15 mouse cellular contexts compared by ENCODE assay signal in the genomic region with DNA sequence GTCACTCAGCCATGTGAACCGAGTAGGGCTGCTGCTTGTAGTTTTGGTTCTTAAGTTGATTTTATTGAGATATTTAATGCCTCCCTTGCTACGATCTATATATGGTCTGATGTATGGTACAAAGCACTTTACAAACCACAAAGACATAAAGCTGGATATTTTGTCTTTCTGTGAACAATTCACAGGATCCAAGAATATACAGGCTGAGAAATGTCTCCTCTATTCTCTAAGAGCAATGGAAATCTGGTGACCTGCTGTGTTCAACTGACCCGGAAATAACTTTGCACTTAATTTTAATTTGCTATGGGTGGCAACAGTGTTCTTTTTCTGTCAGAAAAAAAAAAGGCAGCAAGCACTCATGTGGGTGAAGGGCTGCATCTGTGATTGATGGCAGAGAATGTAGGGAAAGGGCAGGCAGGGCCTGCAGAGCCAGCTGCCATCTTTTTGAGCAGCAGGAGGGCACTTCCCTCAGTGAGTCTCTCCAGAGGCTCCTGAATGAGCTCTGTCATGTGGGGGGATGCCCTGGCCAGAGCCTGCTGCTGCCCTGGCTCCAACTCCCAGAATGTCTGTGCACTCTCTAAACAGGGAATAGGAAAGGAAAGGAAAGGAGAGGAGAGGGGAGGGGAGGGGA.
A peak's percentile ranks its signal among the peaks of the same experiment; 100 is the strongest.
DNase-seq lines count a peak whose midpoint lies in the region; ATAC-seq lines count a peak whose summit lies in the region.
"Had no signal": no experiment of that assay in that cellular context is flagged by ENCODE, and none has a peak within 500 bp of the region (broad histone marks: within the 10 kb centered on the region; RNA-seq: fewer than 3 reads in every experiment).

No protein-coding gene starts in this region.

- H3K4me1 ChIP-seq in embryonic facial prominence, embryonic 14.5 days (ENCODE audit: control insufficient read depth, insufficient read depth, low read length): no peaks in the 10 kb centered on the region
- peaks cover 4% of the 10 kb centered on the region for H3K4me1 ChIP-seq in embryonic facial prominence, embryonic 10.5 days
- peaks cover 10% of the 10 kb centered on the region for H3K4me1 ChIP-seq in midbrain, embryonic 10.5 days
- no peaks in the 10 kb centered on the region for H3K4me1 ChIP-seq in midbrain, embryonic 15.5 days
- H3K4me1 ChIP-seq in hindbrain, embryonic 16.5 days (ENCODE audit: control insufficient read depth, insufficient read depth, low read depth, low read length): no peaks in the 10 kb centered on the region
- no peaks in the 10 kb centered on the region for H3K4me1 ChIP-seq in neural tube, embryonic 14.5 days (ENCODE audit: control insufficient read depth, insufficient read depth, low read length)
- H3K4me1 ChIP-seq: embryonic facial prominence, embryonic 12.5 days had no signal

- H3K4me2 ChIP-seq in embryonic facial prominence, embryonic 14.5 days (ENCODE audit: low read depth, low read length): no peak overlapping the region
- H3K4me2 ChIP-seq in midbrain, embryonic 15.5 days: no peak overlapping the region
- H3K4me2 ChIP-seq in hindbrain, embryonic 16.5 days (ENCODE audit: low read length): no peak overlapping the region
- no peak overlapping the region for H3K4me2 ChIP-seq in neural tube, embryonic 14.5 days (ENCODE audit: low read depth, low read length)
- H3K4me2 ChIP-seq: embryonic facial prominence, embryonic 12.5 days had no signal

- WGBS in embryonic facial prominence, embryonic 14.5 days: 58% methylated on average over 3 of the region's 3 CpGs
- WGBS in embryonic facial prominence, embryonic 10.5 days: 68% methylated on average over 3 of the region's 3 CpGs
- WGBS in midbrain, embryonic 10.5 days: 68% methylated on average over 3 of the region's 3 CpGs
- WGBS in midbrain, embryonic 15.5 days: 57% methylated on average over 3 of the region's 3 CpGs
- WGBS in hindbrain, embryonic 16.5 days: 29% methylated on average over 3 of the region's 3 CpGs
- 19% methylated on average over 3 of the region's 3 CpGs for WGBS in neural tube, embryonic 14.5 days

- no peak for ATAC-seq in embryonic facial prominence, embryonic 14.5 days (ENCODE audit: low read depth)
- no peak for ATAC-seq in midbrain, embryonic 15.5 days (replicated peaks)
- ATAC-seq in hindbrain, embryonic 16.5 days: peak; percentile 68
- ATAC-seq in neural tube, embryonic 14.5 days (ENCODE audit: low read depth): 0 out of 2 replicates have a peak, but pooled peaks have one; percentile 31

- no peak overlapping the region for H3K9ac ChIP-seq in embryonic facial prominence, embryonic 14.5 days (ENCODE audit: low read depth, low read length)
- H3K9ac ChIP-seq in midbrain, embryonic 15.5 days: no peak overlapping the region
- H3K9ac ChIP-seq in hindbrain, embryonic 16.5 days (ENCODE audit: low read depth, low read length): no peak overlapping the region
- H3K9ac ChIP-seq in neural tube, embryonic 14.5 days (replicated peaks; ENCODE audit: low read depth, low read length): no peak overlapping the region
- H3K9ac ChIP-seq: embryonic facial prominence, embryonic 12.5 days; liver, embryonic 14.5 days had no signal

- DNase-seq in embryonic facial prominence, embryonic 14.5 days (ENCODE audit: low spot score): peak; percentile 26
- no peak for DNase-seq in embryonic facial prominence, embryonic 10.5 days (ENCODE audit: low spot score)
- DNase-seq in midbrain, embryonic 10.5 days (ENCODE audit: low spot score): peak; percentile 19
- DNase-seq in urinary bladder, postnatal 25 days (ENCODE audit: low spot score): no peak
- no peak for DNase-seq in thymus, postnatal 10 days (ENCODE audit: low spot score in 2 of 2)
- DNase-seq: adrenal gland, adult 2 months; cerebellum, adult 9-10 months; kidney, adult 8-10 months; lung, postnatal 10 days had no signal

- H3K36me3 ChIP-seq in embryonic facial prominence, embryonic 14.5 days (ENCODE audit: control insufficient read depth, insufficient read depth, low read length): no peaks in the 10 kb centered on the region
- no peaks in the 10 kb centered on the region for H3K36me3 ChIP-seq in embryonic facial prominence, embryonic 10.5 days (replicated peaks)
- H3K36me3 ChIP-seq in midbrain, embryonic 10.5 days: no peaks in the 10 kb centered on the region
- no peaks in the 10 kb centered on the region for H3K36me3 ChIP-seq in midbrain, embryonic 15.5 days (replicated peaks)
- no peaks in the 10 kb centered on the region for H3K36me3 ChIP-seq in hindbrain, embryonic 16.5 days (ENCODE audit: control insufficient read depth, insufficient read depth, low read length)
- H3K36me3 ChIP-seq in neural tube, embryonic 14.5 days (ENCODE audit: control insufficient read depth, insufficient read depth, low read length): no peaks in the 10 kb centered on the region
- H3K36me3 ChIP-seq: embryonic facial prominence, embryonic 12.5 days had no signal

- H3K9me3 ChIP-seq in embryonic facial prominence, embryonic 14.5 days (ENCODE audit: control insufficient read depth, low read length): no peaks in the 10 kb centered on the region
- no peaks in the 10 kb centered on the region for H3K9me3 ChIP-seq in embryonic facial prominence, embryonic 10.5 days
- no peaks in the 10 kb centered on the region for H3K9me3 ChIP-seq in midbrain, embryonic 10.5 days (replicated peaks)
- H3K9me3 ChIP-seq in midbrain, embryonic 15.5 days: no peaks in the 10 kb centered on the region
- no peaks in the 10 kb centered on the region for H3K9me3 ChIP-seq in hindbrain, embryonic 16.5 days (ENCODE audit: control insufficient read depth, low read length)
- H3K9me3 ChIP-seq in neural tube, embryonic 14.5 days (ENCODE audit: control insufficient read depth, low read length): no peaks in the 10 kb centered on the region
- H3K9me3 ChIP-seq: embryonic facial prominence, embryonic 12.5 days had no signal

- H3K27me3 ChIP-seq in embryonic facial prominence, embryonic 14.5 days (replicated peaks; ENCODE audit: control insufficient read depth, insufficient read depth, low read length): no peaks in the 10 kb centered on the region
- no peaks in the 10 kb centered on the region for H3K27me3 ChIP-seq in embryonic facial prominence, embryonic 10.5 days (replicated peaks; ENCODE audit: low read depth, poor library complexity, severe bottlenecking)
- no peaks in the 10 kb centered on the region for H3K27me3 ChIP-seq in midbrain, embryonic 10.5 days (ENCODE audit: low read depth, poor library complexity, severe bottlenecking)
- H3K27me3 ChIP-seq in midbrain, embryonic 15.5 days (replicated peaks): no peaks in the 10 kb centered on the region
- H3K27me3 ChIP-seq in hindbrain, embryonic 16.5 days (replicated peaks; ENCODE audit: control insufficient read depth, insufficient read depth, low read length): no peaks in the 10 kb centered on the region
- no peaks in the 10 kb centered on the region for H3K27me3 ChIP-seq in neural tube, embryonic 14.5 days (ENCODE audit: control insufficient read depth, insufficient read depth, low read length)
- H3K27me3 ChIP-seq: embryonic facial prominence, embryonic 12.5 days had no signal

- H3K4me3 ChIP-seq in embryonic facial prominence, embryonic 14.5 days (ENCODE audit: low read depth, low read length): no peak overlapping the region
- no peak overlapping the region for H3K4me3 ChIP-seq in embryonic facial prominence, embryonic 10.5 days
- no peak overlapping the region for H3K4me3 ChIP-seq in midbrain, embryonic 10.5 days
- no peak overlapping the region for H3K4me3 ChIP-seq in midbrain, embryonic 15.5 days
- no peak overlapping the region for H3K4me3 ChIP-seq in hindbrain, embryonic 16.5 days (ENCODE audit: low read length)
- H3K4me3 ChIP-seq in neural tube, embryonic 14.5 days (ENCODE audit: low read depth, low read length): no peak overlapping the region
- H3K4me3 ChIP-seq: embryonic facial prominence, embryonic 12.5 days; myocyte had no signal

- no peak overlapping the region for H3K27ac ChIP-seq in embryonic facial prominence, embryonic 14.5 days (replicated peaks; ENCODE audit: low read depth, low read length)
- H3K27ac ChIP-seq in embryonic facial prominence, embryonic 10.5 days (replicated peaks): no peak overlapping the region
- H3K27ac ChIP-seq in midbrain, embryonic 10.5 days (replicated peaks): 0 out of 2 replicates have a peak overlapping the region, but pooled peaks have one; percentile 42
- H3K27ac ChIP-seq in midbrain, embryonic 15.5 days: no peak overlapping the region
- H3K27ac ChIP-seq in hindbrain, embryonic 16.5 days (ENCODE audit: low read depth, low read length): no peak overlapping the region
- no peak overlapping the region for H3K27ac ChIP-seq in neural tube, embryonic 14.5 days (ENCODE audit: low read depth, low read length)
- H3K27ac ChIP-seq: embryonic facial prominence, embryonic 12.5 days; liver, embryonic 14.5 days had no signal

Comparison
In these comparisons a context has a peak if more than half of its experiments do, and no peak if none do; other contexts are left out.
1. DNase-seq: peak in embryonic facial prominence, embryonic 14.5 days (single experiment) and midbrain, embryonic 10.5 days (single experiment); none in embryonic facial prominence, embryonic 10.5 days (single experiment), urinary bladder, postnatal 25 days (single experiment) and thymus, postnatal 10 days (0 of 2).
2. ATAC-seq: peak in hindbrain, embryonic 16.5 days (single experiment) and neural tube, embryonic 14.5 days (single experiment); none in embryonic facial prominence, embryonic 14.5 days (single experiment) and midbrain, embryonic 15.5 days (single experiment).